Mouse (Mus musculus): ENCODE results near the gene Esyt2. TPM values are rescaled to one million over a fixed set of nuclear protein-coding genes. Genes with fewer than 3 reads are reported as not detected.

Esyt2 gene
- polyA plus RNA-seq, 1 experiment: 20.4 TPM

GRCm38 (mm10) chr12:116389868-116390267 lies 108.9 kb downstream of the Esyt2 start:
- Histone ChIP-seq H3K36me3 (ENCODE audit: control insufficient read depth, insufficient read depth, low read length) (no peaks in the 10 kb centered on the region), H3K4me3 (ENCODE audit: control insufficient read depth, insufficient read depth, low read length) (no peak overlapping the region), H3K4me1 (replicated peaks; ENCODE audit: control insufficient read depth, insufficient read depth, low read length) (no peaks in the 10 kb centered on the region), H3K27me3 (ENCODE audit: control insufficient read depth, insufficient read depth, low read length) (no peaks in the 10 kb centered on the region), H3K27ac (ENCODE audit: control insufficient read depth, insufficient read depth, low read length) (no peak overlapping the region)
- DNase-seq: no peak
- 76% methylated on average over 1 of the region's 1 CpGs for WGBS
- TF ChIP-seq POLR2A (IDR thresholded peaks at IDR 0.05; ENCODE audit: control insufficient read depth, extremely low read depth, insufficient read depth, low read length, poor library complexity): no peak
- TF ChIP-seq CTCF (IDR thresholded peaks at IDR 0.05; ENCODE audit: borderline replicate concordance, control insufficient read depth, extremely low read depth, insufficient read depth, low read length, poor library complexity): no peak

DNA sequence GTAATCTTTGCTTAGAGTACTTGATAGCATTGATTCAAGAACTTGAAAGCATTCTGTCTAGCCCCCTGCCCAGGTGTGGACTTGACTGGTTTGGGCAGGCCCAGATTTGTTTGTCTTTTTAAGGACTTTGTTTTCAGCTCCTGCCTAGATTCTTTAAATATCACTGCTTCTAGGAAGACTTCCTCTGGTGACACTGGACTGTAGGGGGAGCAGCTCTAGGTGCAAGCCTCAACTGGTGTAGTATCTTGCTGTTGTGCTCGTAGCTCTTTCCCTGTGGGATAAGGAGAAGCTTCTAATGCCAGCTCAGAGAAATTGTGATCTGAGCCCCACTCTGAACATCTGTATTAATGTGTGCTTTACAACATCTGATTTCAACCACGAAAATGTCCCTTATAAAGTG lies 113.3 kb downstream of the Esyt2 start:
- peak; percentile 5 for DNase-seq
- TF ChIP-seq POLR2A (IDR thresholded peaks at IDR 0.05; ENCODE audit: control insufficient read depth, extremely low read depth, insufficient read depth, low read length, poor library complexity): no peak
- TF ChIP-seq CTCF (IDR thresholded peaks at IDR 0.05; ENCODE audit: borderline replicate concordance, control insufficient read depth, extremely low read depth, insufficient read depth, low read length, poor library complexity): no peak
- Histone ChIP-seq H3K27ac (ENCODE audit: control insufficient read depth, insufficient read depth, low read length) (no peak overlapping the region), H3K4me3 (ENCODE audit: control insufficient read depth, insufficient read depth, low read length) (no peak overlapping the region), H3K27me3 (ENCODE audit: control insufficient read depth, insufficient read depth, low read length) (no peaks in the 10 kb centered on the region), H3K4me1 (replicated peaks; ENCODE audit: control insufficient read depth, insufficient read depth, low read length) (no peaks in the 10 kb centered on the region), H3K36me3 (ENCODE audit: control insufficient read depth, insufficient read depth, low read length) (no peaks in the 10 kb centered on the region)
- 89% methylated on average over 2 of the region's 2 CpGs for WGBS

DNA sequence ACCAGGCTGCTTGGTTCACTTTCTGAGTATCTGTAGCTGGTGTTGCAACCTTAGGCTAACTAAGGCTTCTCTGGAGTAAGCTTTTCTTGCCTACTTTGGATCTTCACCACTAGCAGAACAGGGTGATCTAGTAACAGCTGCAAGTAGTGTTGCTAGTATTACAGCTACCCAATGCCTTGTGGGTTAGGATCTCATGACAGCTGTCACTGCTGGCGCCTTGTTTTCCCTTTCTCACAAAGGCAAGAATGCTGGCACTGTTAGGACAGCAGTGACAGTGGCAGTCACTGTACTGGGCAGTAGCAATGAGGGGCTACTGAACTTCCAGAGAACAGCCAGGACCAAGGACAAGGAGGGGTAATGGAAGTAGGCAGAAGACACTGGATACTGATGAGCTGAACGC lies 114.3 kb downstream of the Esyt2 start:
- WGBS: 95% methylated on average over 2 of the region's 2 CpGs
- DNase-seq: no peak
- Histone ChIP-seq H3K36me3 (ENCODE audit: control insufficient read depth, insufficient read depth, low read length) (no peaks in the 10 kb centered on the region), H3K4me3 (ENCODE audit: control insufficient read depth, insufficient read depth, low read length) (no peak overlapping the region), H3K27me3 (ENCODE audit: control insufficient read depth, insufficient read depth, low read length) (no peaks in the 10 kb centered on the region), H3K27ac (ENCODE audit: control insufficient read depth, insufficient read depth, low read length) (no peak overlapping the region), H3K4me1 (replicated peaks; ENCODE audit: control insufficient read depth, insufficient read depth, low read length) (no peaks in the 10 kb centered on the region)
- TF ChIP-seq POLR2A (IDR thresholded peaks at IDR 0.05; ENCODE audit: control insufficient read depth, extremely low read depth, insufficient read depth, low read length, poor library complexity): no peak
- no peak for TF ChIP-seq CTCF (IDR thresholded peaks at IDR 0.05; ENCODE audit: borderline replicate concordance, control insufficient read depth, extremely low read depth, insufficient read depth, low read length, poor library complexity)

DNA sequence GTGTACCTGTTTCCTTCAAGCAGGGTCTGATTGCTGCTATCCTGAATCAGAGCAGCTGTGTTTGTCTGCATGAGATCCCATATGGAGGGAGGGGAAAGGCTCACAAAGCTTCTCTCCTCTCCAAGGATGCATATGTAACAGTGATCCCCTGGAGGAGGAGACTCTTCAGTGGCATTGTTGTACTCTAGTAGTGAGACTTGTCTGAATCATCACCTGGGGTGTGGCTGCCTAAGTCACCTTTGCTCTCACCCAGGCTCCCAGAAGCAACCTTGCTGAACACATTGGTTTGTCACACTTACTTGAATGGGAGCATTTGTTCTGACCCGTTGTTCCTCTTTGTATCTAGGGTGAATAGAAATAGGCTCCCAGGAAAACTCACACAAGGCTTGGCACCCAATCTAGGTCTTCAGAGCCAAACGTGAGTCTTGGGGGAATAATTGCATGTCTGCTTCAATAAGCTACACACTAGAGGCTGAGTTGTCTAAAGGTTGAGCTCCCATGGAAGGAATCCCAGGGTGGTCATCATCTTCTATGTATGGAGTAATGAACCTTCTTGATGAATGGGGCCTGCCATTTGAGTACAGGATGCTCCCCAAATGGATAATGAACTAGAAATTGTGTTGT lies 115.2 kb downstream of the Esyt2 start:
- no peaks in the 10 kb centered on the region for H3K36me3 ChIP-seq (ENCODE audit: control insufficient read depth, insufficient read depth, low read length)
- no peak for TF ChIP-seq POLR2A (IDR thresholded peaks at IDR 0.05; ENCODE audit: control insufficient read depth, extremely low read depth, insufficient read depth, low read length, poor library complexity)
- TF ChIP-seq CTCF (IDR thresholded peaks at IDR 0.05; ENCODE audit: borderline replicate concordance, control insufficient read depth, extremely low read depth, insufficient read depth, low read length, poor library complexity): no peak
- 89% methylated on average over 2 of the region's 2 CpGs for WGBS

GRCm38 (mm10) chr12:116404012-116404679 lies 123.2 kb downstream of the Esyt2 start:
- peak; percentile 22 for DNase-seq
- H3K27me3 ChIP-seq (ENCODE audit: control insufficient read depth, insufficient read depth, low read length): no peaks in the 10 kb centered on the region
- TF ChIP-seq CTCF (IDR thresholded peaks at IDR 0.05; ENCODE audit: borderline replicate concordance, control insufficient read depth, extremely low read depth, insufficient read depth, low read length, poor library complexity) (no peak), POLR2A (IDR thresholded peaks at IDR 0.05; ENCODE audit: control insufficient read depth, extremely low read depth, insufficient read depth, low read length, poor library complexity) (no peak)
- 97% methylated on average over 18 of the region's 18 CpGs for WGBS
- peaks cover 11% of the 10 kb centered on the region for H3K4me1 ChIP-seq (replicated peaks; ENCODE audit: control insufficient read depth, insufficient read depth, low read length)
- H3K27ac ChIP-seq (ENCODE audit: control insufficient read depth, insufficient read depth, low read length): no peak overlapping the region
- H3K4me3 ChIP-seq (ENCODE audit: control insufficient read depth, insufficient read depth, low read length): peak overlapping the region; percentile 48; the same call in 1 of the 2 replicates
- H3K36me3 ChIP-seq (ENCODE audit: control insufficient read depth, insufficient read depth, low read length): peaks cover 8% of the 10 kb centered on the region

More for the DNA sequence above, 115.2 kb downstream of the Esyt2 start:
- Histone ChIP-seq H3K27me3 (ENCODE audit: control insufficient read depth, insufficient read depth, low read length) (no peaks in the 10 kb centered on the region), H3K27ac (ENCODE audit: control insufficient read depth, insufficient read depth, low read length) (no peak overlapping the region), H3K4me3 (ENCODE audit: control insufficient read depth, insufficient read depth, low read length) (no peak overlapping the region), H3K4me1 (replicated peaks; ENCODE audit: control insufficient read depth, insufficient read depth, low read length) (no peaks in the 10 kb centered on the region)
- no peak for DNase-seq

GRCm38 (mm10) chr12:116405045-116405835 lies 124.2 kb downstream of the Esyt2 start, which contains the start of gene Ncapg2:
Gene Ncapg2, plus strand, starts transcription at chr12:116405402.
- H3K27me3 ChIP-seq (ENCODE audit: control insufficient read depth, insufficient read depth, low read length): no peaks in the 10 kb centered on the region
- H3K36me3 ChIP-seq (ENCODE audit: control insufficient read depth, insufficient read depth, low read length): peaks cover 8% of the 10 kb centered on the region
- WGBS: under 1% methylated on average over 72 of the region's 72 CpGs
- DNase-seq: peak; percentile 100
- H3K4me1 ChIP-seq (replicated peaks; ENCODE audit: control insufficient read depth, insufficient read depth, low read length): peaks cover 11% of the 10 kb centered on the region
- H3K4me3 ChIP-seq (ENCODE audit: control insufficient read depth, insufficient read depth, low read length): peak within 1 kb of the TSS; percentile 67
- TF ChIP-seq CTCF (IDR thresholded peaks at IDR 0.05; ENCODE audit: borderline replicate concordance, control insufficient read depth, extremely low read depth, insufficient read depth, low read length, poor library complexity) (peak; percentile 49; the same call in 1 of the 2 replicates), POLR2A (IDR thresholded peaks at IDR 0.05; ENCODE audit: control insufficient read depth, extremely low read depth, insufficient read depth, low read length, poor library complexity) (no peak)
- H3K27ac ChIP-seq (ENCODE audit: control insufficient read depth, insufficient read depth, low read length): no peak within 1 kb of the TSS
